Mouse (Mus musculus): Measurements from ENCODE around the gene S1pr5. TPM values are rescaled to one million over a fixed set of nuclear protein-coding genes. Genes with fewer than 3 reads are reported as not detected.

Gene S1pr5
- polyA plus RNA-seq, 1 experiment from 2014 or later: 0.18 TPM

- Histone ChIP-seq H3K9ac (ENCODE audit: low read length) (no peak overlapping the region), H3K4me2 (ENCODE audit: low read length) (no peak overlapping the region), H3K36me3 (ENCODE audit: control insufficient read depth, insufficient read depth, low read length) (peaks cover 9% of the 10 kb centered on the region), H3K4me1 (ENCODE audit: control insufficient read depth in 2 of 2, insufficient read depth in 2 of 2, low read length in 2 of 2) (peaks cover 3 to 5% of the 10 kb centered on the region in 2 experiments), H3K27ac (replicated peaks in 1 of 2; ENCODE audit: control insufficient read depth in 1 of 2, insufficient read depth in 1 of 2, low read depth in 2 of 2, low read length in 2 of 2) (no peak overlapping the region), H3K4me3 (ENCODE audit: control insufficient read depth in 1 of 2, insufficient read depth in 1 of 2, low read depth in 1 of 2, low read length in 2 of 2) (no peak overlapping the region), H3K9me3 (ENCODE audit: control insufficient read depth, low read length) (no peaks in the 10 kb centered on the region), H3K27me3 (ENCODE audit: control insufficient read depth, insufficient read depth, low read length) (no peaks in the 10 kb centered on the region)
- ATAC-seq (ENCODE audit: insufficient number of reproducible peaks, insufficient read depth, low FRiP score, low read depth): no peak
- WGBS: 73% methylated on average over 25 of the region's 25 CpGs
Measured at GRCm38 (mm10) chr9:21216050-21216841, 32.0 kb downstream of the S1pr5 start.

DNA sequence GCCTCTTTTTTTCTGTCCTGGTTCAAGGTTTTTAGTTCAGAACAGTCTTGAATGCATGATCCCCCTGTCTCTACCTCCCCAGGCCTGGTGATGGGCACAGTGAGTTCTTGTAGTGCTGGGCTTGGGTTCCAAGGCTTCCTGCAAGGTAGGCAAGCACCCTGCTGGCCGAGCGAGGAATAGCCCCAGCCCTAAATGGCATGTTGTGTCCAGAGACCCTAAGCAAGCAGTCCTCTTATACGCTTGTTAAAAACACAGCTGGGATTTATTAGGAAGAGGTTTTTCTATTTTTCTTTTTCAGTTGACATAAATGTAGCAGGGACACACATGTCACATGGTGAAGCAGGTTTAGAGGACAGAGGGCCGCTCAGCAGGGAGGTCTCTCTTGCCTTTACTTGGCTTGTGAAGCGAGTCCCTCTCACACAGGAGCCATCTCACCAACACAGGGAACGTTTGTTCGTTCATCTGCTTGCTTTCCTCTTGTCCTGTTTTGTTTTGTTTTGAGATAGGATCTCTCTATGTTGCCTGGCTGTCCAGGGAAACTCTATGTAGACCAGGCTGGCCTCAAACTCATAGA lies 34.5 kb downstream of the S1pr5 start:
- Histone ChIP-seq H3K9ac (ENCODE audit: low read length) (no peak overlapping the region), H3K4me1 (ENCODE audit: control insufficient read depth in 2 of 2, insufficient read depth in 2 of 2, low read length in 2 of 2) (no peaks in the 10 kb centered on the region), H3K27ac (replicated peaks in 1 of 2; ENCODE audit: control insufficient read depth in 1 of 2, insufficient read depth in 1 of 2, low read depth in 2 of 2, low read length in 2 of 2) (no peak overlapping the region), H3K9me3 (ENCODE audit: control insufficient read depth, low read length) (no peaks in the 10 kb centered on the region), H3K4me3 (ENCODE audit: control insufficient read depth in 1 of 2, insufficient read depth in 1 of 2, low read depth in 1 of 2, low read length in 2 of 2) (no peak overlapping the region), H3K4me2 (ENCODE audit: low read length) (no peak overlapping the region), H3K27me3 (ENCODE audit: control insufficient read depth, insufficient read depth, low read length) (no peaks in the 10 kb centered on the region), H3K36me3 (ENCODE audit: control insufficient read depth, insufficient read depth, low read length) (peaks cover 20% of the 10 kb centered on the region)
- 42% methylated on average over 7 of the region's 7 CpGs for WGBS
- ATAC-seq (ENCODE audit: insufficient number of reproducible peaks, insufficient read depth, low FRiP score, low read depth): no peak

GRCm38 (mm10) chr9:21211624-21212023 lies 36.6 kb downstream of the S1pr5 start:
- Histone ChIP-seq H3K4me2 (ENCODE audit: low read length) (no peak overlapping the region), H3K27me3 (ENCODE audit: control insufficient read depth, insufficient read depth, low read length) (no peaks in the 10 kb centered on the region), H3K4me3 (ENCODE audit: control insufficient read depth in 1 of 2, insufficient read depth in 1 of 2, low read depth in 1 of 2, low read length in 2 of 2) (no peak overlapping the region), H3K9ac (ENCODE audit: low read length) (no peak overlapping the region), H3K36me3 (ENCODE audit: control insufficient read depth, insufficient read depth, low read length) (peaks cover 32% of the 10 kb centered on the region), H3K4me1 (ENCODE audit: control insufficient read depth in 2 of 2, insufficient read depth in 2 of 2, low read length in 2 of 2) (no peaks in the 10 kb centered on the region), H3K9me3 (ENCODE audit: control insufficient read depth, low read length) (no peaks in the 10 kb centered on the region), H3K27ac (replicated peaks in 1 of 2; ENCODE audit: control insufficient read depth in 1 of 2, insufficient read depth in 1 of 2, low read depth in 2 of 2, low read length in 2 of 2) (no peak overlapping the region)
- 77% methylated on average over 7 of the region's 7 CpGs for WGBS
- ATAC-seq (ENCODE audit: insufficient number of reproducible peaks, insufficient read depth, low FRiP score, low read depth): no peak

DNA sequence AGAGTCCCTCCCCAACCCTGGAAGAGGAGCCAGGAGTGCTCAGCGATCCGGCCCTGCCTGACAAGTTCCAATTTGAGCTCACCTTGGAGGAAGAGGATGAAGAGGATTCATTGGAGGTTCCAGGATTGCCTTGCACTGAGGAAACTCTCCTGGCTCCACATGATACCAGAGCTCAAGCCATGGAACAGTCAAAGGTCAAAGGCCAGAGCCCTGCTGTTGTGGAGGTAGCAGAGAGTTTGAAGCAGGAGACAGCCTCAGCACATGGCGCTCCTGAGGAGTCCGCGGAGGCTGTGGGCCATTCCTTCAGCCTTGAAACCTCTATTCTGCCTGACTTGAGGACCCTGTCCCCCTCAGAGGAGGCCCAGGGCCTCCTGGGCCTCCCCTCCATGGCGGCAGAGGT lies 37.4 kb downstream of the S1pr5 start:
- no peaks in the 10 kb centered on the region for H3K4me1 ChIP-seq (ENCODE audit: control insufficient read depth in 2 of 2, insufficient read depth in 2 of 2, low read length in 2 of 2)
- no peak overlapping the region for H3K9ac ChIP-seq (ENCODE audit: low read length)
- H3K4me3 ChIP-seq (ENCODE audit: control insufficient read depth in 1 of 2, insufficient read depth in 1 of 2, low read depth in 1 of 2, low read length in 2 of 2): no peak overlapping the region
- no peak overlapping the region for H3K27ac ChIP-seq (replicated peaks in 1 of 2; ENCODE audit: control insufficient read depth in 1 of 2, insufficient read depth in 1 of 2, low read depth in 2 of 2, low read length in 2 of 2)
- no peaks in the 10 kb centered on the region for H3K9me3 ChIP-seq (ENCODE audit: control insufficient read depth, low read length)
- ATAC-seq (ENCODE audit: insufficient number of reproducible peaks, insufficient read depth, low FRiP score, low read depth): no peak
- H3K27me3 ChIP-seq (ENCODE audit: control insufficient read depth, insufficient read depth, low read length): no peaks in the 10 kb centered on the region
- peaks cover 40% of the 10 kb centered on the region for H3K36me3 ChIP-seq (ENCODE audit: control insufficient read depth, insufficient read depth, low read length)
- 83% methylated on average over 6 of the region's 6 CpGs for whole genome bisulfite sequencing
- H3K4me2 ChIP-seq (ENCODE audit: low read length): no peak overlapping the region

GRCm38 (mm10) chr9:21208626-21209025 lies 39.6 kb downstream of the S1pr5 start:
- 79% methylated on average over 2 of the region's 2 CpGs for WGBS

DNA sequence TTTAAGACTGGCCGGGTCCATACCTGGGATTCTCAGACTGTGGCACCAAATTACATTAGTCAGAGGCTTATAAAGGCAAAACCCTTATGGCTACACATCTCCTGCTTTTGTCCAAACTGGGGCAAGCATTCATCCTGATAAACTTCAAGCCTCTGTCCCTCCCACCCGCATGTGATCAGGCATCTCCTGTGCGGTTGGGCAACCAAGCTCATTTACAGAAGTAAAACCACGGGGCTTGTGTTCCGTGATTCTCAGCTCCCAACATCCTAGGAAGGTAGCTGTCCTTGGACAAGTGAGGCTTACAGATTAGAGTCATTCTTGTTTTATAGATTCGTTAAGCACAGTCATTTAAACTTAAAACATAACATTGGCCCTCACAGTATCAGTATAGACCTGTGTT lies 41.4 kb downstream of the S1pr5 start:
- no peaks in the 10 kb centered on the region for H3K27me3 ChIP-seq (ENCODE audit: control insufficient read depth, insufficient read depth, low read length)
- H3K4me2 ChIP-seq (ENCODE audit: low read length): no peak overlapping the region
- no peaks in the 10 kb centered on the region for H3K4me1 ChIP-seq (ENCODE audit: control insufficient read depth in 2 of 2, insufficient read depth in 2 of 2, low read length in 2 of 2)
- WGBS: 90% methylated on average over 6 of the region's 6 CpGs
- no peak for ATAC-seq (ENCODE audit: insufficient number of reproducible peaks, insufficient read depth, low FRiP score, low read depth)
- no peak overlapping the region for H3K27ac ChIP-seq (replicated peaks in 1 of 2; ENCODE audit: control insufficient read depth in 1 of 2, insufficient read depth in 1 of 2, low read depth in 2 of 2, low read length in 2 of 2)
- no peak overlapping the region for H3K4me3 ChIP-seq (ENCODE audit: control insufficient read depth in 1 of 2, insufficient read depth in 1 of 2, low read depth in 1 of 2, low read length in 2 of 2)
- H3K9ac ChIP-seq (ENCODE audit: low read length): no peak overlapping the region
- peaks cover 44% of the 10 kb centered on the region for H3K36me3 ChIP-seq (ENCODE audit: control insufficient read depth, insufficient read depth, low read length)
- no peaks in the 10 kb centered on the region for H3K9me3 ChIP-seq (ENCODE audit: control insufficient read depth, low read length)

More at GRCm38 (mm10) chr9:21208626-21209025, 39.6 kb downstream of the S1pr5 start:
- no peak overlapping the region for H3K4me2 ChIP-seq (ENCODE audit: low read length)
- ATAC-seq (ENCODE audit: insufficient number of reproducible peaks, insufficient read depth, low FRiP score, low read depth): no peak
- no peaks in the 10 kb centered on the region for H3K4me1 ChIP-seq (ENCODE audit: control insufficient read depth in 2 of 2, insufficient read depth in 2 of 2, low read length in 2 of 2)
- H3K27ac ChIP-seq (replicated peaks in 1 of 2; ENCODE audit: control insufficient read depth in 1 of 2, insufficient read depth in 1 of 2, low read depth in 2 of 2, low read length in 2 of 2): no peak overlapping the region
- H3K9me3 ChIP-seq (ENCODE audit: control insufficient read depth, low read length): no peaks in the 10 kb centered on the region
- no peaks in the 10 kb centered on the region for H3K27me3 ChIP-seq (ENCODE audit: control insufficient read depth, insufficient read depth, low read length)
- no peak overlapping the region for H3K4me3 ChIP-seq (ENCODE audit: control insufficient read depth in 1 of 2, insufficient read depth in 1 of 2, low read depth in 1 of 2, low read length in 2 of 2)
- H3K9ac ChIP-seq (ENCODE audit: low read length): no peak overlapping the region
- peaks cover 47% of the 10 kb centered on the region for H3K36me3 ChIP-seq (ENCODE audit: control insufficient read depth, insufficient read depth, low read length)

GRCm38 (mm10) chr9:21204528-21205272 lies 43.5 kb downstream of the S1pr5 start:
- Histone ChIP-seq H3K9me3 (ENCODE audit: control insufficient read depth, low read length) (no peaks in the 10 kb centered on the region), H3K36me3 (ENCODE audit: control insufficient read depth, insufficient read depth, low read length) (peaks cover 43% of the 10 kb centered on the region), H3K27ac (replicated peaks in 1 of 2; ENCODE audit: control insufficient read depth in 1 of 2, insufficient read depth in 1 of 2, low read depth in 2 of 2, low read length in 2 of 2) (no peak overlapping the region), H3K9ac (ENCODE audit: low read length) (no peak overlapping the region), H3K27me3 (ENCODE audit: control insufficient read depth, insufficient read depth, low read length) (no peaks in the 10 kb centered on the region), H3K4me3 (ENCODE audit: control insufficient read depth in 1 of 2, insufficient read depth in 1 of 2, low read depth in 1 of 2, low read length in 2 of 2) (peak overlapping the region; percentile 2 to 16; a peak in 2 of 4 replicates), H3K4me1 (ENCODE audit: control insufficient read depth in 2 of 2, insufficient read depth in 2 of 2, low read length in 2 of 2) (no peaks in the 10 kb centered on the region), H3K4me2 (ENCODE audit: low read length) (peak overlapping the region; percentile 52)
- ATAC-seq (ENCODE audit: insufficient number of reproducible peaks, insufficient read depth, low FRiP score, low read depth): 0 out of 2 replicates have a peak, but pooled peaks have one; percentile 38
- 12% methylated on average over 23 of the region's 23 CpGs for WGBS

Measured in heart, embryonic 14.5 days (tissue).